Mouse (Mus musculus): ENCODE measurements around the gene Vmn2r71. TPM values are rescaled to one million over a fixed set of nuclear protein-coding genes. Genes with fewer than 3 reads are reported as not detected.

Vmn2r71 gene
- polyA plus RNA-seq (2014; fragmentation: Nextera tagmentation; extraction: Ambion mirVana): not detected in 2 replicates

DNA sequence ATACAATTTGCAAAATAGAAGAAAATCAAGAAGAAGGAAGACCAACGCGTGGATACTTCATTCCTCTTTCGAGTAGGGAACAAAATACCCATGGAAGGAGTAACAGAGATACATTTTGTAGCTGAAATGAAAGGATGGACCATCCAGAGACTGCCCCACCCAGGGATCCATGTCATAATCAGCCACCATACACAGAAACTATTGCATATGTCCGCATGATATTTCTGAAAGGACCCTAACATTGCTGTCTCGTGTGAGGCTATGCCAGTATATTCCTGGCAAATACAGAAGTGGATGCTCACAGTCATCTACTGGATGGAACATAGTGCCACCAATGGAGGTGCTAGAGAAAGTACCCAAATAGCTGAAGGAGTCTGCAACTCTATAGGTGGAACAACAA is at the start of gene Vmn2r71:
Gene Vmn2r71 (plus strand): TSS at position 301 of the 400 bp plus-strand sequence.
- ATAC-seq (replicated peaks; ENCODE audit: low FRiP score, low TSS enrichment, low read depth) (no peak), DNase-seq (ENCODE audit: low spot score) (no peak)
- no peak within 1 kb of the TSS for H3K4me3 ChIP-seq (ENCODE audit: low read depth, low read length)
- 76% methylated on average over 5 of the region's 5 CpGs for WGBS
- H3K27ac ChIP-seq (ENCODE audit: low read depth): no peak within 1 kb of the TSS
- no peaks in the 10 kb centered on the region for H3K9me3 ChIP-seq (ENCODE audit: control insufficient read depth, low read length)
- H3K27me3 ChIP-seq (replicated peaks; ENCODE audit: control insufficient read depth, insufficient read depth, low read length): no peaks in the 10 kb centered on the region
- H3K4me2 ChIP-seq (ENCODE audit: low read length): no peak within 1 kb of the TSS
- no peaks in the 10 kb centered on the region for H3K36me3 ChIP-seq (ENCODE audit: control insufficient read depth, insufficient read depth, low read length)
- no peak within 1 kb of the TSS for H3K9ac ChIP-seq (ENCODE audit: low read length)
- H3K4me1 ChIP-seq (replicated peaks; ENCODE audit: control insufficient read depth, insufficient read depth, low read length): no peaks in the 10 kb centered on the region

DNA sequence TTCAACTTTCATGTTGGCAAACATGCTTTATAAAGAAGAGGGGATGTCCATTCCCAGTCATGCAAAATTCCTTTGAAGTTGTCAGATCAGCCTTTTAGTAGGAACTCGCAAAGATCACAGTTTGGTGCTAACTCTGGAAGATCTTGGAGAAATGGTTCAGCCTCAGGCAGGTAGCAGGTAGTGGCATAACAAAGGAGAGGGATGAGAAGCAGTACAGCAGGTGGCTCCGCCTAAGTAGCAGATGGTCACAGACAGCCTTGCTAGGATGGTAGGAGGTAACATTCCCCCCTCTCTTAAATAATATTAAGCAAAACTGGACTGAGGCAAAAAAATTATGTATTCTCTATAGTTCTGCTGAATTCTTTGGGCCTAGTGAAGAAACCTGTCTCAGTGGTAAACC is 20.8 kb upstream of the Vmn2r71 start:
- Histone ChIP-seq H3K9ac (ENCODE audit: low read length) (no peak overlapping the region), H3K4me2 (ENCODE audit: low read length) (no peak overlapping the region), H3K27me3 (replicated peaks; ENCODE audit: control insufficient read depth, insufficient read depth, low read length) (no peaks in the 10 kb centered on the region), H3K4me3 (ENCODE audit: low read depth, low read length) (no peak overlapping the region), H3K4me1 (replicated peaks; ENCODE audit: control insufficient read depth, insufficient read depth, low read length) (no peaks in the 10 kb centered on the region), H3K9me3 (ENCODE audit: control insufficient read depth, low read length) (0 out of 2 replicates have a peak, but pooled peaks cover 3% of the 10 kb centered on the region), H3K27ac (ENCODE audit: low read depth) (no peak overlapping the region), H3K36me3 (ENCODE audit: control insufficient read depth, insufficient read depth, low read length) (no peaks in the 10 kb centered on the region)
- WGBS: 84% methylated on average over 2 of the region's 2 CpGs
- ATAC-seq (replicated peaks; ENCODE audit: low FRiP score, low TSS enrichment, low read depth) (no peak), DNase-seq (ENCODE audit: low spot score) (no peak)

DNA sequence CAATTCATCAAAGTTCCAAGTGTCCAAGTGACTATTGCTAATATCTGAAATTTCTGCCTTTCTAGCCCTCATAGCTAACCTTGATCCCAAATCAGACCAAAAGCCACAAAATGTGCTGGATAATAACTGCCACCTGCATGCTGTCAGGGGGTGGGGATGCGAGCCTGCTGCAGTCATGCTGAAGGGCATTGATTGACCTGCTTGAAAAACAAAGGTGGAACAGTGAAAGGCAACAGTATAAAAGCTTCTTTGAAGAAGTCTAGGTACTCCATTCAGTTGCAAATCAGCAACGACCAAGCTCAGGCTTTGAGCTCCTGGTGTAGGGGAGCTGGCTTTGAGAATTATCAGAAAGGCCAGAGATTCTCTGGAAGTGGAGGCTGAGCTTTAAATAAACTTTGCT is 19.8 kb upstream of the Vmn2r71 start:
- no peak overlapping the region for H3K4me2 ChIP-seq (ENCODE audit: low read length)
- ATAC-seq (replicated peaks; ENCODE audit: low FRiP score, low TSS enrichment, low read depth): no peak
- no peaks in the 10 kb centered on the region for H3K4me1 ChIP-seq (replicated peaks; ENCODE audit: control insufficient read depth, insufficient read depth, low read length)
- no peaks in the 10 kb centered on the region for H3K27me3 ChIP-seq (replicated peaks; ENCODE audit: control insufficient read depth, insufficient read depth, low read length)
- no peak for DNase-seq (ENCODE audit: low spot score)
- H3K27ac ChIP-seq (ENCODE audit: low read depth): no peak overlapping the region
- no peak overlapping the region for H3K9ac ChIP-seq (ENCODE audit: low read length)
- 74% methylated on average over 2 of the region's 2 CpGs for WGBS
- H3K4me3 ChIP-seq (ENCODE audit: low read depth, low read length): no peak overlapping the region
- H3K9me3 ChIP-seq (ENCODE audit: control insufficient read depth, low read length): 0 out of 2 replicates have a peak, but pooled peaks cover 3% of the 10 kb centered on the region
- no peaks in the 10 kb centered on the region for H3K36me3 ChIP-seq (ENCODE audit: control insufficient read depth, insufficient read depth, low read length)

DNA sequence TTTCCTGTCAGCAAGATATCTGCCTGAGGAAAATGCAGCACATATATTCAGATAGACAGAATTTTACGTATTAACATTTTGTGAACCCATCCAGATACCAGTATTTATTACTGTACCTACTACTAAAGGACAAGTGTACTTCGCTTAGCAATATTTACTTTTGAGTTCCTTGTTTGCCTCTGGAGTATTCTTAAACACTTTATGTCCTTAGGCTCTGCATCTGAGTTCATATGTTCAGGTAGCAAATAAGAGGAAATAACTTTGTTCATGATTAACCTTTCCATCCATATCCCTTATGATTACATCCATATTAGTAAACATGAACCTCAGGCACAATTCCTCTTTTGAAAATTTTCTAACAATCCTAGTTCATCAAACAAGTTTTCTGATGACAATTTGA is 6.2 kb downstream of the Vmn2r71 start, which contains the start of gene Vmn2r70:
Gene Vmn2r70 (minus strand): TSS at position 101 of the 400 bp plus-strand sequence.
- DNase-seq (ENCODE audit: low spot score): no peak
- H3K27me3 ChIP-seq (replicated peaks; ENCODE audit: control insufficient read depth, insufficient read depth, low read length): no peaks in the 10 kb centered on the region
- H3K36me3 ChIP-seq (ENCODE audit: control insufficient read depth, insufficient read depth, low read length): no peaks in the 10 kb centered on the region
- no peaks in the 10 kb centered on the region for H3K4me1 ChIP-seq (replicated peaks; ENCODE audit: control insufficient read depth, insufficient read depth, low read length)
- no peak for ATAC-seq (replicated peaks; ENCODE audit: low FRiP score, low TSS enrichment, low read depth)
- no peak within 1 kb of the TSS for H3K27ac ChIP-seq (ENCODE audit: low read depth)
- no peak within 1 kb of the TSS for H3K4me3 ChIP-seq (ENCODE audit: low read depth, low read length)
- 76% methylated on average over 2 of the region's 2 CpGs for WGBS
- H3K4me2 ChIP-seq (ENCODE audit: low read length): no peak within 1 kb of the TSS
- H3K9me3 ChIP-seq (ENCODE audit: control insufficient read depth, low read length): no peaks in the 10 kb centered on the region
- no peak within 1 kb of the TSS for H3K9ac ChIP-seq (ENCODE audit: low read length)

Other genes starting within 250 kb of the Vmn2r71 start
- gene Vmn2r69, start 147.2 kb upstream of the Vmn2r71 start, polyA plus RNA-seq (2014; fragmentation: Nextera tagmentation; extraction: Ambion mirVana): not detected in 2 replicates
- not detected in 2 replicates for gene Vmn2r70, start 6.1 kb downstream of the Vmn2r71 start, polyA plus RNA-seq (2014; fragmentation: Nextera tagmentation; extraction: Ambion mirVana)
- gene Vmn2r72, start 192.0 kb downstream of the Vmn2r71 start, polyA plus RNA-seq (2014; fragmentation: Nextera tagmentation; extraction: Ambion mirVana): not detected in 2 replicates